Mouse (Mus musculus) intestine, postnatal 0 days (tissue): ENCODE results near the gene Tmem88. TPM values are rescaled to one million over a fixed set of nuclear protein-coding genes. Genes with fewer than 3 reads are reported as not detected.

Experiments
- ATAC-seq: fragments of 200-750 bp; cut with Nextera tagmentation; 2 replicates; pipeline ENCODE4 v1.8.0; 2017; ENCODE audit warnings: mild to moderate bottlenecking, moderate TSS enrichment, moderate library complexity
- H3K27ac ChIP-seq: fragments of 300-500 bp; sonication (generic); 2 replicates; pipeline ENCODE4 v1.5.1; 2014; ENCODE audit warnings: mild to moderate bottlenecking, low read depth, low read length, moderate library complexity
- H3K27me3 ChIP-seq: fragments of 300-500 bp; sonication (generic); replicated peaks from 2 replicates; pipeline ENCODE4 v1.6.1; 2014; ENCODE audit warnings: low read length, mixed read lengths; ENCODE audit not compliant: control insufficient read depth, insufficient read depth
- H3K36me3 ChIP-seq: fragments of 300-500 bp; sonication (generic); 2 replicates; pipeline ENCODE4 v1.6.1; 2014; ENCODE audit warnings: mild to moderate bottlenecking, moderate library complexity; ENCODE audit not compliant: control insufficient read depth, insufficient read depth
- H3K4me1 ChIP-seq: fragments of 300-500 bp; sonication (generic); replicated peaks from 2 replicates; pipeline ENCODE4 v1.6.1; 2014; ENCODE audit warnings: antibody characterized with exemption, low read length, mixed read lengths; ENCODE audit not compliant: control insufficient read depth, insufficient read depth
- H3K4me2 ChIP-seq: fragments of 300-500 bp; sonication (generic); replicated peaks from 2 replicates; pipeline ENCODE4 v1.6.1; 2014; ENCODE audit warnings: low read depth, mild to moderate bottlenecking, moderate library complexity
- H3K4me3 ChIP-seq: fragments of 300-500 bp; sonication (generic); 2 replicates; pipeline ENCODE4 v1.5.1; 2014; ENCODE audit warnings: low read depth, low read length
- H3K9ac ChIP-seq: fragments of 300-500 bp; sonication (generic); 2 replicates; pipeline ENCODE4 v1.6.1; 2014; ENCODE audit warnings: mild to moderate bottlenecking, low read depth, low read length
- H3K9me3 ChIP-seq: fragments of 300-500 bp; sonication (generic); 2 replicates; pipeline ENCODE4 v1.6.1; 2016; ENCODE audit warnings: mixed run types; ENCODE audit not compliant: control insufficient read depth
- CTCF ChIP-seq: sonication (generic); IDR thresholded peaks from 2 replicates; pipeline ENCODE4 v1.5.1; 2016; ENCODE audit warnings: low read depth, mild to moderate bottlenecking, control low read depth, antibody characterized with exemption, moderate library complexity
- WGBS: fragments of 180-500 bp; shearing (Covaris S2); extraction: QIAGEN DNeasy Blood & Tissue Kit; methylation state at CpG from one replicate; pipeline ENCODE4 v1.1.7; 2014; 5-methylcytosine and 5-hydroxymethylcytosine counted together
- polyA plus RNA-seq: library from polyadenylated mRNA; unstranded; fragments of >200 nt; fragmentation: Nextera tagmentation; extraction: Ambion mirVana; gene quantifications from 2 replicates; pipeline ENCODE4 v1.2.1, GENCODE M21; 2015

Gene Tmem88
- polyA plus RNA-seq, 1 experiment from 2014 or later: 24.9 TPM

GRCm38 (mm10) chr11:69411073-69411535 is 13.1 kb upstream of the Tmem88 start:
- H3K4me2 ChIP-seq: peak overlapping the region; percentile 78
- peak; percentile 64 for ATAC-seq
- peak overlapping the region; percentile 80 for H3K4me3 ChIP-seq
- H3K9ac ChIP-seq: peak overlapping the region; percentile 90
- peaks cover 19% of the 10 kb centered on the region for H3K36me3 ChIP-seq
- no peak for TF ChIP-seq CTCF
- H3K9me3 ChIP-seq: no peaks in the 10 kb centered on the region
- H3K27ac ChIP-seq: peak overlapping the region; percentile 98
- H3K4me1 ChIP-seq: peaks cover 11% of the 10 kb centered on the region
- no peaks in the 10 kb centered on the region for H3K27me3 ChIP-seq
- under 1% methylated on average over 26 of the region's 26 CpGs for WGBS

- peak overlapping the region; percentile 98 for H3K27ac ChIP-seq
- H3K4me2 ChIP-seq: peak overlapping the region; percentile 78
- H3K9me3 ChIP-seq: no peaks in the 10 kb centered on the region
- no peak for TF ChIP-seq CTCF
- peak overlapping the region; percentile 80 for H3K4me3 ChIP-seq
- 0% methylated on average over 41 of the region's 41 CpGs for WGBS
- peaks cover 11% of the 10 kb centered on the region for H3K4me1 ChIP-seq
- H3K27me3 ChIP-seq: no peaks in the 10 kb centered on the region
- peak overlapping the region; percentile 90 for H3K9ac ChIP-seq
- ATAC-seq: peak; percentile 12
- peaks cover 25% of the 10 kb centered on the region for H3K36me3 ChIP-seq
Observed at GRCm38 (mm10) chr11:69410310-69411072, 12.5 kb upstream of the Tmem88 start.

GRCm38 (mm10) chr11:69410045-69410309 is 11.9 kb upstream of the Tmem88 start:
- Histone ChIP-seq H3K4me3 (peak overlapping the region; percentile 80), H3K9me3 (no peaks in the 10 kb centered on the region), H3K27me3 (no peaks in the 10 kb centered on the region), H3K4me2 (peak overlapping the region; percentile 78), H3K4me1 (peaks cover 9% of the 10 kb centered on the region), H3K9ac (peak overlapping the region; percentile 90), H3K27ac (peak overlapping the region; percentile 98), H3K36me3 (peaks cover 30% of the 10 kb centered on the region)
- under 1% methylated on average over 18 of the region's 18 CpGs for WGBS
- no peak for TF ChIP-seq CTCF
- no peak for ATAC-seq

GRCm38 (mm10) chr11:69409378-69410044 is 11.5 kb upstream of the Tmem88 start:
- peak overlapping the region; percentile 78 for H3K4me2 ChIP-seq
- peak overlapping the region; percentile 80 for H3K4me3 ChIP-seq
- H3K36me3 ChIP-seq: peaks cover 35% of the 10 kb centered on the region
- peak; percentile 55 for ATAC-seq
- under 1% methylated on average over 42 of the region's 46 CpGs for WGBS
- peak overlapping the region; percentile 98 for H3K27ac ChIP-seq
- no peaks in the 10 kb centered on the region for H3K9me3 ChIP-seq
- peaks cover 8% of the 10 kb centered on the region for H3K4me1 ChIP-seq
- H3K27me3 ChIP-seq: no peaks in the 10 kb centered on the region
- H3K9ac ChIP-seq: peak overlapping the region; percentile 90
- no peak for TF ChIP-seq CTCF

GRCm38 (mm10) chr11:69408541-69409377 is 10.7 kb upstream of the Tmem88 start:
- ATAC-seq: peak; percentile 58
- Histone ChIP-seq H3K9me3 (no peaks in the 10 kb centered on the region), H3K9ac (peak overlapping the region; percentile 90), H3K27ac (peak overlapping the region; percentile 98), H3K4me2 (peak overlapping the region; percentile 78), H3K27me3 (no peaks in the 10 kb centered on the region), H3K36me3 (peaks cover 43% of the 10 kb centered on the region), H3K4me1 (0 out of 2 replicates have a peak, but pooled peaks cover under 1% of the 10 kb centered on the region), H3K4me3 (peak overlapping the region; percentile 80)
- WGBS: 0% methylated on average over 33 of the region's 33 CpGs
- TF ChIP-seq CTCF: peak; percentile 45; the same call in 1 of the 2 replicates

GRCm38 (mm10) chr11:69407724-69408004 is 9.6 kb upstream of the Tmem88 start:
- no peak overlapping the region for H3K4me2 ChIP-seq

More at GRCm38 (mm10) chr11:69407724-69408004, 9.6 kb upstream of the Tmem88 start:
- TF ChIP-seq CTCF: no peak
- H3K36me3 ChIP-seq: peaks cover 49% of the 10 kb centered on the region
- no peak overlapping the region for H3K9ac ChIP-seq
- WGBS: 83% methylated on average over 4 of the region's 4 CpGs
- no peaks in the 10 kb centered on the region for H3K4me1 ChIP-seq
- no peaks in the 10 kb centered on the region for H3K27me3 ChIP-seq
- H3K9me3 ChIP-seq: no peaks in the 10 kb centered on the region
- no peak overlapping the region for H3K4me3 ChIP-seq
- ATAC-seq: no peak
- H3K27ac ChIP-seq: no peak overlapping the region
